Mouse (Mus musculus): ENCODE measurements around the gene Kdsr. TPM values are rescaled to one million over a fixed set of nuclear protein-coding genes. Genes with fewer than 3 reads are reported as not detected.

Gene Kdsr
- polyA plus RNA-seq, 1 experiment from 2014 or later = 14.5 TPM

- WGBS = 87% methylated on average over 3 of the region's 3 CpGs
- Histone ChIP-seq H3K9me3 (no peaks in the 10 kb centered on the region), H3K4me2 (no peak overlapping the region), H3K4me3 (no peak overlapping the region), H3K4me1 (replicated peaks) (no peaks in the 10 kb centered on the region), H3K36me3 (no peaks in the 10 kb centered on the region), H3K27ac (no peak overlapping the region), H3K9ac (no peak overlapping the region), H3K27me3 (no peaks in the 10 kb centered on the region)
- ATAC-seq (ENCODE audit: low FRiP score) = no peak
Observed at GRCm38 (mm10) chr1:106684546-106684945, 75.0 kb downstream of the Kdsr start.

GRCm38 (mm10) chr1:106682829-106683228 is 76.7 kb downstream of the Kdsr start:
- no peak overlapping the region for H3K9ac ChIP-seq
- 83% methylated on average over 3 of the region's 3 CpGs for WGBS
- no peaks in the 10 kb centered on the region for H3K9me3 ChIP-seq
- ATAC-seq (ENCODE audit: low FRiP score) = no peak; the same call in 1 of the 2 replicates
- no peak overlapping the region for H3K4me3 ChIP-seq
- H3K36me3 ChIP-seq = no peaks in the 10 kb centered on the region
- H3K27me3 ChIP-seq = no peaks in the 10 kb centered on the region
- H3K4me1 ChIP-seq (replicated peaks) = no peaks in the 10 kb centered on the region
- H3K4me2 ChIP-seq = no peak overlapping the region
- no peak overlapping the region for H3K27ac ChIP-seq

GRCm38 (mm10) chr1:106679800-106680515 is 79.6 kb downstream of the Kdsr start:
- H3K4me2 ChIP-seq = no peak overlapping the region
- H3K9me3 ChIP-seq = no peaks in the 10 kb centered on the region
- H3K27ac ChIP-seq = no peak overlapping the region
- no peak overlapping the region for H3K9ac ChIP-seq
- no peaks in the 10 kb centered on the region for H3K27me3 ChIP-seq
- no peak for ATAC-seq (ENCODE audit: low FRiP score)
- H3K36me3 ChIP-seq = no peaks in the 10 kb centered on the region
- WGBS = 82% methylated on average over 6 of the region's 6 CpGs
- H3K4me1 ChIP-seq (replicated peaks) = no peaks in the 10 kb centered on the region
- no peak overlapping the region for H3K4me3 ChIP-seq

- Histone ChIP-seq H3K4me1 (replicated peaks) (no peaks in the 10 kb centered on the region), H3K4me3 (no peak overlapping the region), H3K4me2 (no peak overlapping the region), H3K9ac (no peak overlapping the region), H3K27ac (no peak overlapping the region), H3K27me3 (no peaks in the 10 kb centered on the region), H3K9me3 (no peaks in the 10 kb centered on the region), H3K36me3 (no peaks in the 10 kb centered on the region)
- ATAC-seq (ENCODE audit: low FRiP score) = no peak
- WGBS = 71% methylated on average over 5 of the region's 5 CpGs
Observed at GRCm38 (mm10) chr1:106678060-106678478, 81.5 kb downstream of the Kdsr start.

Other genes with a start within 250 kb of the Kdsr start
- gene Bcl2, start 45.5 kb downstream of the Kdsr start, polyA plus RNA-seq (2015; fragmentation: Nextera tagmentation; extraction: Ambion mirVana) = 15.1 TPM in 2 replicates
- 39.2 and 40.6 TPM in 2 replicates for gene Vps4b, start 37.0 kb upstream of the Kdsr start, polyA plus RNA-seq (2015; fragmentation: Nextera tagmentation; extraction: Ambion mirVana)
- not detected in 2 replicates for gene Serpinb5, start 101.4 kb upstream of the Kdsr start, polyA plus RNA-seq (2015; fragmentation: Nextera tagmentation; extraction: Ambion mirVana)
- gene Serpinb12, start 174.7 kb upstream of the Kdsr start, polyA plus RNA-seq (2015; fragmentation: Nextera tagmentation; extraction: Ambion mirVana) = 0.12 TPM in 1 of 2 replicates, not detected in the other
- gene Serpinb13, start 221.3 kb upstream of the Kdsr start, polyA plus RNA-seq (2015; fragmentation: Nextera tagmentation; extraction: Ambion mirVana) = not detected in 2 replicates